Mouse (Mus musculus): Measurements from ENCODE around the gene Hmgn1. TPM values are rescaled to one million over a fixed set of nuclear protein-coding genes. Genes with fewer than 3 reads are reported as not detected.
"Not testable (repeated sequence)": the region's sequence is repeated elsewhere in the genome, so short reads cannot be mapped to it uniquely, and the experiment has no call there.

The Hmgn1 gene
- total and polyA plus RNA-seq, 3 experiments: 184 to 273 (median 238) TPM

GRCm38 (mm10) chr16:96114729-96115128 is 12.8 kb downstream of the Hmgn1 start:
- Histone ChIP-seq H3K4me3 (ENCODE audit: low read depth, low read length) (no peak overlapping the region), H3K4me1 (ENCODE audit: insufficient read depth, low read depth, low read length) (0 out of 2 replicates have a peak, but pooled peaks cover 4% of the 10 kb centered on the region), H3K36me3 (replicated peaks) (peaks cover 2% of the 10 kb centered on the region), H3K9me3 (replicated peaks) (no peaks in the 10 kb centered on the region), H3K27me3 (ENCODE audit: insufficient read depth, low read length) (peaks cover 5% of the 10 kb centered on the region; the same call in 1 of the 2 replicates)
- no peak for ATAC-seq (ENCODE audit: extremely low read depth, insufficient number of reproducible peaks, low FRiP score, poor library complexity, severe bottlenecking)
- no peak for DNase-seq (ENCODE audit: low spot score)
- TF ChIP-seq TAL1 (conservative IDR thresholded peaks at IDR 0.05; ENCODE audit: low read depth, low read length): no peak
- no peak for TF ChIP-seq GATA1 (IDR thresholded peaks at IDR 0.05; ENCODE audit: borderline replicate concordance, low read length)
- no peak for TF ChIP-seq CTCF (IDR thresholded peaks at IDR 0.05; ENCODE audit: low read depth, low read length)
- no peak for TF ChIP-seq GATA2 (IDR thresholded peaks at IDR 0.05; ENCODE audit: borderline replicate concordance, low read depth, low read length)
- no peak for TF ChIP-seq POLR2AphosphoS5 (IDR thresholded peaks at IDR 0.05; ENCODE audit: insufficient replicate concordance, low read depth, low read length)

GRCm38 (mm10) chr16:96112769-96113168 is 14.8 kb downstream of the Hmgn1 start:
- no peaks in the 10 kb centered on the region for H3K9me3 ChIP-seq (replicated peaks)
- no peak overlapping the region for H3K4me3 ChIP-seq (ENCODE audit: low read depth, low read length)
- H3K36me3 ChIP-seq (replicated peaks): no peaks in the 10 kb centered on the region
- peaks cover 7% of the 10 kb centered on the region for H3K27me3 ChIP-seq (ENCODE audit: insufficient read depth, low read length)
- H3K4me1 ChIP-seq (ENCODE audit: insufficient read depth, low read depth, low read length): 0 out of 2 replicates have a peak, but pooled peaks cover 4% of the 10 kb centered on the region
- TF ChIP-seq CTCF (IDR thresholded peaks at IDR 0.05; ENCODE audit: low read depth, low read length) (no peak), POLR2AphosphoS5 (IDR thresholded peaks at IDR 0.05; ENCODE audit: insufficient replicate concordance, low read depth, low read length) (no peak), TAL1 (conservative IDR thresholded peaks at IDR 0.05; ENCODE audit: low read depth, low read length) (no peak)
- ATAC-seq (ENCODE audit: extremely low read depth, insufficient number of reproducible peaks, low FRiP score, poor library complexity, severe bottlenecking) (no peak), DNase-seq (ENCODE audit: low spot score) (no peak)

GRCm38 (mm10) chr16:96110655-96111345 is 16.7 kb downstream of the Hmgn1 start:
- no peak for DNase-seq (ENCODE audit: low spot score)
- no peak for ATAC-seq (ENCODE audit: extremely low read depth, insufficient number of reproducible peaks, low FRiP score, poor library complexity, severe bottlenecking)
- TF ChIP-seq GATA2 (IDR thresholded peaks at IDR 0.05; ENCODE audit: borderline replicate concordance, low read depth, low read length) (no peak), TAL1 (conservative IDR thresholded peaks at IDR 0.05; ENCODE audit: low read depth, low read length) (no peak), POLR2AphosphoS5 (IDR thresholded peaks at IDR 0.05; ENCODE audit: insufficient replicate concordance, low read depth, low read length) (no peak), GATA1 (IDR thresholded peaks at IDR 0.05; ENCODE audit: borderline replicate concordance, low read length) (no peak), CTCF (IDR thresholded peaks at IDR 0.05; ENCODE audit: low read depth, low read length) (no peak)

GRCm38 (mm10) chr16:96109673-96110072 is 17.9 kb downstream of the Hmgn1 start:
- 0 out of 2 replicates have a peak, but pooled peaks cover 4% of the 10 kb centered on the region for H3K4me1 ChIP-seq (ENCODE audit: insufficient read depth, low read depth, low read length)
- ATAC-seq (ENCODE audit: extremely low read depth, insufficient number of reproducible peaks, low FRiP score, poor library complexity, severe bottlenecking): no peak
- H3K36me3 ChIP-seq (replicated peaks): no peaks in the 10 kb centered on the region
- TF ChIP-seq POLR2AphosphoS5 (IDR thresholded peaks at IDR 0.05; ENCODE audit: insufficient replicate concordance, low read depth, low read length) (no peak), CTCF (IDR thresholded peaks at IDR 0.05; ENCODE audit: low read depth, low read length) (no peak), GATA1 (IDR thresholded peaks at IDR 0.05; ENCODE audit: borderline replicate concordance, low read length) (no peak), GATA2 (IDR thresholded peaks at IDR 0.05; ENCODE audit: borderline replicate concordance, low read depth, low read length) (no peak), TAL1 (conservative IDR thresholded peaks at IDR 0.05; ENCODE audit: low read depth, low read length) (no peak)
- no peaks in the 10 kb centered on the region for H3K9me3 ChIP-seq (replicated peaks)
- no peak overlapping the region for H3K4me3 ChIP-seq (ENCODE audit: low read depth, low read length)
- peaks cover 16% of the 10 kb centered on the region for H3K27me3 ChIP-seq (ENCODE audit: insufficient read depth, low read length)
- no peak for DNase-seq (ENCODE audit: low spot score)

More at GRCm38 (mm10) chr16:96110655-96111345, 16.7 kb downstream of the Hmgn1 start:
- 0 out of 2 replicates have a peak, but pooled peaks cover 4% of the 10 kb centered on the region for H3K4me1 ChIP-seq (ENCODE audit: insufficient read depth, low read depth, low read length)
- peaks cover 14% of the 10 kb centered on the region for H3K27me3 ChIP-seq (ENCODE audit: insufficient read depth, low read length)
- H3K4me3 ChIP-seq (ENCODE audit: low read depth, low read length): no peak overlapping the region
- H3K36me3 ChIP-seq (replicated peaks): no peaks in the 10 kb centered on the region
- H3K9me3 ChIP-seq (replicated peaks): no peaks in the 10 kb centered on the region

- no peak for TF ChIP-seq CTCF (IDR thresholded peaks at IDR 0.05; ENCODE audit: low read depth, low read length)
- no peak for TF ChIP-seq TAL1 (conservative IDR thresholded peaks at IDR 0.05; ENCODE audit: low read depth, low read length)
- TF ChIP-seq POLR2AphosphoS5 (IDR thresholded peaks at IDR 0.05; ENCODE audit: insufficient replicate concordance, low read depth, low read length): no peak
- TF ChIP-seq GATA1 (IDR thresholded peaks at IDR 0.05; ENCODE audit: borderline replicate concordance, low read length): no peak
- no peak for TF ChIP-seq GATA2 (IDR thresholded peaks at IDR 0.05; ENCODE audit: borderline replicate concordance, low read depth, low read length)
- no peak overlapping the region for H3K4me3 ChIP-seq (ENCODE audit: low read depth, low read length)
- H3K27me3 ChIP-seq (ENCODE audit: insufficient read depth, low read length): peaks cover 23% of the 10 kb centered on the region
- ATAC-seq (ENCODE audit: extremely low read depth, insufficient number of reproducible peaks, low FRiP score, poor library complexity, severe bottlenecking) (no peak), DNase-seq (ENCODE audit: low spot score) (no peak)
- H3K36me3 ChIP-seq (replicated peaks): no peaks in the 10 kb centered on the region
- no peaks in the 10 kb centered on the region for H3K9me3 ChIP-seq (replicated peaks)
- no peaks in the 10 kb centered on the region for H3K4me1 ChIP-seq (ENCODE audit: insufficient read depth, low read depth, low read length)
These were observed 24.5 kb downstream of the Hmgn1 start for GRCm38 (mm10) chr16:96103036-96103435.

- not testable (repeated sequence) for H3K4me1 ChIP-seq (ENCODE audit: insufficient read depth, low read depth, low read length); ATAC-seq (ENCODE audit: extremely low read depth, insufficient number of reproducible peaks, low FRiP score, poor library complexity, severe bottlenecking); H3K9me3 ChIP-seq (replicated peaks); H3K36me3 ChIP-seq (replicated peaks); H3K4me3 ChIP-seq (ENCODE audit: low read depth, low read length); DNase-seq (ENCODE audit: low spot score)
- H3K27me3 ChIP-seq (ENCODE audit: insufficient read depth, low read length): peaks cover 27% of the 10 kb centered on the region
These were observed 29.7 kb downstream of the Hmgn1 start for GRCm38 (mm10) chr16:96097811-96098210.
